Comparison of ENCODE assay signal across 31 mouse cellular contexts in the genomic region with DNA sequence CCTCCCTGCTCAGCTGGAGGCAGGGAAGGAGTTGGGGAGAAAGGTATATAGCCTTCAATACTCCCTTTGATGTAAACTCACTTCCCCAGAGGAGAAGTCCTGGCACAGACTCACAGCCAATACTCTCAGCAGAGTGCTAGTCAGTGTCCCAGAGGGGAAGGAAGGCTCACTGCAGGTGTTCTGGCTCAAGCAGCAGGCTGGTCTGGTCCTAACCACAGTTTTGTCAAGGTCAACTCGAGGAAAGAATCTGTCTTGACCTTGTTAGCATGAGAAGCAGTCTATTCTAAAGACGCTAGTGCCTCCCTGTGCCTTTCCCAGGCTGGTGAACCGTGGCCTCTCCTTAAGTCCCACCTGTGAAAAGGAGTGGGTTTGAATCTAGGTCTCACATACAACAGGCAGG. TPM values are rescaled to one million over a fixed set of nuclear protein-coding genes. Genes with fewer than 3 reads are reported as not detected.
DNase-seq lines count a peak whose midpoint lies in the region; ATAC-seq and TF ChIP-seq lines count a peak whose summit lies in the region.
"Had no signal": no experiment of that assay in that cellular context is flagged by ENCODE, and none has a peak within 500 bp of the region (broad histone marks: within the 10 kb centered on the region; RNA-seq: fewer than 3 reads in every experiment).

No protein-coding gene starts in this region.

- 24% methylated on average over 3 of the region's 3 CpGs for WGBS in heart, embryonic 10.5 days
- 22% methylated on average over 3 of the region's 3 CpGs for WGBS in kidney, embryonic 16.5 days
- WGBS in kidney, embryonic 15.5 days, result 25% methylated on average over 3 of the region's 3 CpGs

- no peak for ATAC-seq in kidney, embryonic 16.5 days (ENCODE audit: low FRiP score, low TSS enrichment)
- no peak for ATAC-seq in kidney, embryonic 15.5 days (replicated peaks; ENCODE audit: low FRiP score)
- ATAC-seq: forebrain, embryonic 13.5 days; hindbrain, postnatal 0 days; intestine, postnatal 0 days; midbrain, embryonic 15.5 days; Patski had no signal

- no peaks in the 10 kb centered on the region for H3K27me3 ChIP-seq in heart, embryonic 10.5 days (ENCODE audit: insufficient read depth, poor library complexity, severe bottlenecking)
- no peaks in the 10 kb centered on the region for H3K27me3 ChIP-seq in kidney, embryonic 16.5 days (ENCODE audit: insufficient read depth, low read length)
- no peaks in the 10 kb centered on the region for H3K27me3 ChIP-seq in kidney, embryonic 15.5 days
- H3K27me3 ChIP-seq: CH12.LX; embryonic facial prominence, embryonic 15.5 days; hindbrain, embryonic 12.5 days; midbrain, embryonic 15.5 days; Patski; stomach, embryonic 15.5 days had no signal

- H3K36me3 ChIP-seq in heart, embryonic 10.5 days, result no peaks in the 10 kb centered on the region
- no peaks in the 10 kb centered on the region for H3K36me3 ChIP-seq in kidney, embryonic 16.5 days (ENCODE audit: insufficient read depth, low read length)
- no peaks in the 10 kb centered on the region for H3K36me3 ChIP-seq in kidney, embryonic 15.5 days
- H3K36me3 ChIP-seq in ES-E14 (ENCODE audit: control insufficient read depth, insufficient read depth, low read length, poor library complexity, severe bottlenecking), result no peaks in the 10 kb centered on the region
- H3K36me3 ChIP-seq: embryonic facial prominence, embryonic 15.5 days; hindbrain, embryonic 12.5 days; midbrain, embryonic 10.5 days; midbrain, embryonic 15.5 days; neural tube, embryonic 15.5 days; stomach, embryonic 15.5 days had no signal

- intact Hi-C loops in heart, postnatal 10 days (cut with DNase I), result loop anchor here (5.0 to 10.0 kb wide), 3 partner anchors 130 to 238 kb away; no protein-coding TSS in a partner anchor

- in situ Hi-C loops in ES-E14 (cut with MboI; ENCODE audit: low sequenced_read_pairs in 2 of 2, unreplicated experiment in 2 of 2), result loop anchor here in 1 of 2 experiments (10.0 kb wide), 1 partner anchor 320 kb away; no protein-coding TSS in a partner anchor

- H3K9me3 ChIP-seq in heart, embryonic 10.5 days, result no peaks in the 10 kb centered on the region
- no peaks in the 10 kb centered on the region for H3K9me3 ChIP-seq in kidney, embryonic 16.5 days (ENCODE audit: low read length)
- H3K9me3 ChIP-seq in kidney, embryonic 15.5 days (replicated peaks), result no peaks in the 10 kb centered on the region
- H3K9me3 ChIP-seq in ES-E14 (ENCODE audit: control insufficient read depth, insufficient read depth, low read depth, low read length), result no peaks in the 10 kb centered on the region
- H3K9me3 ChIP-seq: embryonic facial prominence, embryonic 15.5 days; forebrain, embryonic 13.5 days; hindbrain, embryonic 12.5 days; midbrain, embryonic 10.5 days; midbrain, embryonic 15.5 days; neural tube, embryonic 15.5 days; stomach, embryonic 15.5 days had no signal

- peak overlapping the region; percentile 56 for H3K27ac ChIP-seq in heart, embryonic 10.5 days
- no peak overlapping the region for H3K27ac ChIP-seq in kidney, embryonic 16.5 days (ENCODE audit: low read length)
- no peak overlapping the region for H3K27ac ChIP-seq in kidney, embryonic 15.5 days
- H3K27ac ChIP-seq in ES-E14 (ENCODE audit: insufficient read depth, low read depth, low read length, poor library complexity, severe bottlenecking), result no peak overlapping the region
- H3K27ac ChIP-seq: embryonic facial prominence, embryonic 15.5 days; forebrain, embryonic 13.5 days; hindbrain, embryonic 12.5 days; hindbrain, postnatal 0 days; left cerebral cortex, adult 2 months; liver, embryonic 14.5 days; midbrain, embryonic 10.5 days; midbrain, embryonic 15.5 days; neural tube, embryonic 15.5 days; stomach, embryonic 15.5 days had no signal

- no peak overlapping the region for H3K4me3 ChIP-seq in heart, embryonic 10.5 days
- H3K4me3 ChIP-seq in kidney, embryonic 16.5 days (ENCODE audit: low read length), result no peak overlapping the region
- no peak overlapping the region for H3K4me3 ChIP-seq in kidney, embryonic 15.5 days (replicated peaks)
- no peak overlapping the region for H3K4me3 ChIP-seq in ES-E14 (ENCODE audit: insufficient read depth in 1 of 2, low read depth in 1 of 2, low read length in 2 of 2, poor library complexity in 1 of 2, severe bottlenecking in 1 of 2)
- H3K4me3 ChIP-seq: embryonic facial prominence, embryonic 15.5 days; forebrain, embryonic 13.5 days; hindbrain, embryonic 12.5 days; left cerebral cortex, adult 2 months; midbrain, embryonic 10.5 days; midbrain, embryonic 15.5 days; neural tube, embryonic 15.5 days; stomach, embryonic 15.5 days had no signal

- peaks cover 34% of the 10 kb centered on the region for H3K4me1 ChIP-seq in heart, embryonic 10.5 days
- H3K4me1 ChIP-seq in kidney, embryonic 16.5 days (ENCODE audit: insufficient read depth, low read length), result peaks cover 22% of the 10 kb centered on the region
- peaks cover 30% of the 10 kb centered on the region for H3K4me1 ChIP-seq in kidney, embryonic 15.5 days
- peaks cover 0 to 5% of the 10 kb centered on the region in 2 experiments; a peak in 1 of 4 replicates for H3K4me1 ChIP-seq in ES-E14 (ENCODE audit: control insufficient read depth in 2 of 2, insufficient read depth in 2 of 2, low read length in 2 of 2, poor library complexity in 1 of 2)
- H3K4me1 ChIP-seq: forebrain, embryonic 13.5 days had no signal

- DNase-seq in heart, embryonic 10.5 days (ENCODE audit: low spot score), result no peak
- no peak for DNase-seq in heart, postnatal 10 days
- DNase-seq in ES-E14 (ENCODE audit: low read depth, low spot score) (peak; percentile 27), liver (no peak)
- no peak for DNase-seq in spleen, postnatal 4 days (ENCODE audit: low spot score in 2 of 2)
- DNase-seq: adrenal gland, postnatal 25 days; cerebellum, adult 18-20 months; cerebellum, postnatal 10 days; gastrocnemius, postnatal 36 days; heart, postnatal 36 days; kidney, adult 9 months; kidney, postnatal 25 days; lung, adult 2 months; lung, postnatal 10 days; retina, postnatal 1 day; right cerebral cortex, postnatal 14 days had no signal

- 0 out of 2 replicates have a peak overlapping the region, but pooled peaks have one; percentile 29 for H3K9ac ChIP-seq in kidney, embryonic 16.5 days (replicated peaks; ENCODE audit: low read length)
- no peak overlapping the region for H3K9ac ChIP-seq in kidney, embryonic 15.5 days
- H3K9ac ChIP-seq in ES-E14 (ENCODE audit: insufficient read depth, low read depth, low read length, poor library complexity, severe bottlenecking), result no peak overlapping the region; the same call in 1 of the 2 replicates
- H3K9ac ChIP-seq: embryonic facial prominence, embryonic 15.5 days; forebrain, embryonic 13.5 days; hindbrain, embryonic 12.5 days; liver, embryonic 14.5 days; midbrain, embryonic 15.5 days; neural tube, embryonic 15.5 days; stomach, embryonic 15.5 days had no signal

- no peak overlapping the region for H3K4me2 ChIP-seq in kidney, embryonic 16.5 days (replicated peaks; ENCODE audit: low read depth, low read length)
- no peak overlapping the region for H3K4me2 ChIP-seq in kidney, embryonic 15.5 days
- H3K4me2 ChIP-seq: embryonic facial prominence, embryonic 15.5 days; forebrain, embryonic 13.5 days; hindbrain, embryonic 12.5 days; midbrain, embryonic 15.5 days; neural tube, embryonic 15.5 days; stomach, embryonic 15.5 days had no signal

TF ChIP-seq in ES-E14, 5 proteins besides CTCF, POLR2A, EP300 and RAD21:
- TF ChIP-seq MAFK (IDR thresholded peaks at IDR 0.05; ENCODE audit: insufficient read depth, low read depth, low read length), result no peak
- no peak for TF ChIP-seq CHD2 (IDR thresholded peaks at IDR 0.05; ENCODE audit: low read depth, low read length)
- no peak for TF ChIP-seq HCFC1 (IDR thresholded peaks at IDR 0.05; ENCODE audit: borderline replicate concordance, insufficient read depth, low read length)
- TF ChIP-seq ZC3H11A (IDR thresholded peaks at IDR 0.05; ENCODE audit: borderline replicate concordance, low read depth, low read length), result no peak
- no peak for TF ChIP-seq ZNF384 (IDR thresholded peaks at IDR 0.05; ENCODE audit: low read depth, low read length)

RNA-seq across cellular contexts. Expression of a gene that starts 30.6 kb away (rescaled TPM):
- polyA plus RNA-seq in heart, embryonic 10.5 days (2016; fragmentation: Nextera tagmentation; extraction: Ambion mirVana), result 40.8 and 46.6 TPM in 2 replicates
- 1 to 10 TPM; 3.1 to 4.6 TPM for total RNA-seq in heart, postnatal 10 days (2021)
- 44.8 and 47.4 TPM in 2 replicates for polyA plus RNA-seq in kidney, embryonic 16.5 days (2015; fragmentation: Nextera tagmentation; extraction: Ambion mirVana)
- polyA plus RNA-seq in kidney, embryonic 15.5 days (2015; fragmentation: Nextera tagmentation; extraction: Ambion mirVana), result 41.7 and 46.5 TPM in 2 replicates
- total RNA-seq in ES-E14 (2012; rRNA removed), result 25.0 and 25.3 TPM in 2 replicates
